Mouse (Mus musculus) frontal cortex, adult (tissue): ENCODE data around the gene Stat2.
"Not testable (repeated sequence)": the region's sequence is repeated elsewhere in the genome, so short reads cannot be mapped to it uniquely, and the experiment has no call there.

Source experiments
- ATAC-seq: cut with Nextera tagmentation; 2 replicates; pipeline ENCODE4 v1.9.2; 2017; ENCODE audit warnings: mild to moderate bottlenecking, moderate library complexity, mixed read lengths; ENCODE audit not compliant: low TSS enrichment

Gene Stat2

GRCm38 (mm10) chr10:128258953-128259352, 11.4 kb upstream of the Stat2 start:
- peak; percentile 34; the same call in 1 of the 2 replicates for ATAC-seq

- no peak for ATAC-seq
Observed at GRCm38 (mm10) chr10:128259946-128260345, 10.4 kb upstream of the Stat2 start.

GRCm38 (mm10) chr10:128260376-128260775, 10.0 kb upstream of the Stat2 start:
- ATAC-seq, result not testable (repeated sequence)

GRCm38 (mm10) chr10:128262300-128262699, 8.1 kb upstream of the Stat2 start:
- no peak for ATAC-seq

- peak; percentile 78; the same call in 1 of the 2 replicates for ATAC-seq
Observed at GRCm38 (mm10) chr10:128263393-128264310, 6.7 kb upstream of the Stat2 start.

GRCm38 (mm10) chr10:128268371-128268770, 2.0 kb upstream of the Stat2 start, which contains the start of gene Apof:
Gene Apof (plus strand): TSS chr10:128268671.
- ATAC-seq, result no peak

- ATAC-seq, result no peak
Observed at GRCm38 (mm10) chr10:128269206-128269910, 1.0 kb upstream of the Stat2 start.

GRCm38 (mm10) chr10:128270866-128271265, 507 bp downstream of the Stat2 start:
- no peak for ATAC-seq

GRCm38 (mm10) chr10:128271883-128272282, 1.5 kb downstream of the Stat2 start:
- ATAC-seq, result no peak

GRCm38 (mm10) chr10:128272819-128273439, 2.6 kb downstream of the Stat2 start:
- not testable (repeated sequence) for ATAC-seq

- ATAC-seq, result not testable (repeated sequence)
Observed at GRCm38 (mm10) chr10:128275374-128275773, 5.0 kb downstream of the Stat2 start.

GRCm38 (mm10) chr10:128278158-128278557, 7.8 kb downstream of the Stat2 start:
- ATAC-seq, result no peak

GRCm38 (mm10) chr10:128280943-128281342, 10.6 kb downstream of the Stat2 start:
- ATAC-seq, result no peak

- ATAC-seq, result no peak
Observed at GRCm38 (mm10) chr10:128281682-128282081, 11.3 kb downstream of the Stat2 start.

GRCm38 (mm10) chr10:128282886-128283450, 12.6 kb downstream of the Stat2 start:
- ATAC-seq, result no peak

- peak; percentile 34; the same call in 1 of the 2 replicates for ATAC-seq
Observed at GRCm38 (mm10) chr10:128283604-128284579, 13.5 kb downstream of the Stat2 start.

GRCm38 (mm10) chr10:128290594-128290993, 20.2 kb downstream of the Stat2 start:
- ATAC-seq, result not testable (repeated sequence)

- ATAC-seq, result no peak
Observed at GRCm38 (mm10) chr10:128296370-128297090, 26.2 kb downstream of the Stat2 start.

GRCm38 (mm10) chr10:128297221-128297620, 26.9 kb downstream of the Stat2 start:
- no peak for ATAC-seq

- ATAC-seq, result no peak
Observed at GRCm38 (mm10) chr10:128297622-128298021, 27.3 kb downstream of the Stat2 start.
